Mouse (Mus musculus) spleen, adult 18-20 months (tissue): Measurements from ENCODE around the gene Zfp994.
A peak's percentile ranks its signal among the peaks of the same experiment; 100 is the strongest.
"Not testable (repeated sequence)": the region's sequence is repeated elsewhere in the genome, so short reads cannot be mapped to it uniquely, and the experiment has no call there.

Experiments used
- DNase-seq, 2 experiments: peaks; one replicate each; pipeline ENCODE4 v3.0.0; 2022; ENCODE audit warnings: mixed read lengths in 2 of 2

Gene Zfp994

GRCm38 (mm10) chr17:22225422-22226012, at the start of gene Zfp994:
Gene Zfp994 (minus strand): TSS chr17:22225616.
- peak; percentile 71 to 86 for DNase-seq

- DNase-seq: not testable (repeated sequence)
Observed at GRCm38 (mm10) chr17:22230701-22231100, 5.3 kb upstream of the Zfp994 start.

GRCm38 (mm10) chr17:22225015-22225414, 401 bp downstream of the Zfp994 start:
- peak in 1 of 2 experiments; percentile 16 for DNase-seq

GRCm38 (mm10) chr17:22165722-22166294, 59.6 kb downstream of the Zfp994 start, which contains the start of gene Zfp947:
Gene Zfp947 (minus strand): TSS chr17:22166190.
- DNase-seq: peak in 1 of 2 experiments; percentile 5

GRCm38 (mm10) chr17:22165304-22165703, 60.1 kb downstream of the Zfp994 start:
- DNase-seq: not testable (repeated sequence)

GRCm38 (mm10) chr17:22153951-22154350, 71.5 kb downstream of the Zfp994 start:
- DNase-seq: not testable (repeated sequence)
